Mouse (Mus musculus) limb, embryonic 12.5 days (tissue): ENCODE measurements around the gene Pole3. TPM values are rescaled to one million over a fixed set of nuclear protein-coding genes. Genes with fewer than 3 reads are reported as not detected.
A peak's percentile ranks its signal among the peaks of the same experiment; 100 is the strongest.
"Not testable (repeated sequence)": the region's sequence is repeated elsewhere in the genome, so short reads cannot be mapped to it uniquely, and the experiment has no call there.

ENCODE experiments used
- ATAC-seq: fragments of 200-750 bp; cut with Nextera tagmentation; 2 replicates; pipeline ENCODE4 v1.8.0; 2017; ENCODE audit warnings: low read depth, moderate TSS enrichment; ENCODE audit not compliant: insufficient number of reproducible peaks, insufficient read depth, low FRiP score, low TSS enrichment
- H3K27ac ChIP-seq: fragments of 300-500 bp; sonication (generic); 2 replicates; pipeline ENCODE4 v1.5.1; 2016; ENCODE audit warnings: mild to moderate bottlenecking, moderate library complexity
- H3K27me3 ChIP-seq: fragments of 300-500 bp; sonication (generic); 2 replicates; pipeline ENCODE4 v1.6.1; 2016; ENCODE audit warnings: mild to moderate bottlenecking, moderate library complexity
- H3K36me3 ChIP-seq: fragments of 300-500 bp; sonication (generic); 2 replicates; pipeline ENCODE4 v1.6.1; 2016; ENCODE audit warnings: mild to moderate bottlenecking, moderate library complexity
- H3K4me1 ChIP-seq: fragments of 300-500 bp; sonication (generic); replicated peaks from 2 replicates; pipeline ENCODE4 v1.6.1; 2016
- H3K4me2 ChIP-seq: fragments of 300-500 bp; sonication (generic); 2 replicates; pipeline ENCODE4 v1.6.1; 2016; ENCODE audit warnings: mild to moderate bottlenecking, moderate library complexity
- H3K4me3 ChIP-seq: fragments of 300-500 bp; sonication (generic); replicated peaks from 2 replicates; pipeline ENCODE4 v1.5.1; 2016; ENCODE audit warnings: mild to moderate bottlenecking
- H3K9ac ChIP-seq: fragments of 300-500 bp; sonication (generic); replicated peaks from 2 replicates; pipeline ENCODE4 v1.6.1; 2016; ENCODE audit warnings: mild to moderate bottlenecking, moderate library complexity
- H3K9me3 ChIP-seq: fragments of 300-500 bp; sonication (generic); 2 replicates; pipeline ENCODE4 v1.6.1; 2016; ENCODE audit warnings: mild to moderate bottlenecking, moderate library complexity
- WGBS: fragments of 180-500 bp; shearing (Covaris S2); methylation state at CpG from one replicate; pipeline ENCODE4 v1.1.7; 2016; 5-methylcytosine and 5-hydroxymethylcytosine counted together
- polyA plus RNA-seq: library from polyadenylated mRNA; unstranded; fragments of >200 nt; fragmentation: Nextera tagmentation; extraction: Ambion mirVana; gene quantifications from 2 replicates; pipeline ENCODE4 v1.2.1, GENCODE M21; 2016

Pole3 gene
- polyA plus RNA-seq, 1 experiment from 2014 or later: 96.9 TPM

DNA sequence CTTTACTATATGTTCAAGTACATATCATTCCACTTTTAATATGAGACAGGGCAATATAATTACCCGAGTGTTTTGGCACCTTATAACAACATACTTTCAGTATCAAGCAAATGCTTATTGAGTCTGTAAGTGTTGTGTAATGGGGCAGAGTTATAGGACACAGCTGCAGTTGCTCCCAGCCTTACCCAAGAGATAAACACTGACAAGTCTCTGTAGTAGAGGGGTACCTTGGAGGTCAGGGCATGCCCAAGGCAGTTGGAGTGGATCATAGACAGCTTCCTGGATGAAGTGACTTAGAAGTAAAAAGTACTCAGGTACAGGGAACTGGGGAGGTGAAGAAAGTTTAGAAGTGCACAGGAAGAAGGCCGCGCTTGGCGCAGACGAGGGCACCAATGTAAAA is 37.7 kb downstream of the Pole3 start:
- Histone ChIP-seq H3K27me3 (peaks cover 5% of the 10 kb centered on the region; the same call in 1 of the 2 replicates), H3K9me3 (no peaks in the 10 kb centered on the region), H3K36me3 (no peaks in the 10 kb centered on the region), H3K4me1 (no peaks in the 10 kb centered on the region), H3K9ac (no peak overlapping the region), H3K4me2 (no peak overlapping the region), H3K27ac (no peak overlapping the region), H3K4me3 (no peak overlapping the region)
- ATAC-seq: no peak
- 89% methylated on average over 5 of the region's 5 CpGs for WGBS

DNA sequence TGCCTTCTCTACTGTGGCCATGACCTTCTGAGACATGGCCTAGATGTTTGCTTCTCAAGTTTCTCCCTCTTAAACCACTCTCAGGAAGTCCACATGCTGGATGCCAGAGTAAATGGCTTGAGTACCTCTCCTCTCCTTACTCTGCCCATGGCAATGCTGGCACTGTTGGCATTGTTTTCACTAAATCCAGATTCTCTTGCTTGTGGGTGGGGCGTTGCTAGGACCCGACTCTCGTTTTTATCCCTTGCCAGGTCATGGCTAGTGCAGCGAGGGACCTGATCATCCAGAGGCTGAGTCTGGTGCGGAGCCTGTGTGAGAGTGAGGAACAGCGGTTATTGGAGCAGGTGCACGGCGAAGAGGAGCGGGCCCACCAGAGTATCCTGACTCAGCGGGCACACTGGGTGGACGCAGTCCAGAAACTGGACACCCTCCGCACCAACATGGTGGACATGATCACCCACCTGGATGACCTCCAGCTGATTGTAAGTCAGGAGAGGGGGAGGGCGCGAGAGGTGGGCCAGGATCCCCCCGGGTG is 38.6 kb downstream of the Pole3 start:
- Histone ChIP-seq H3K9ac (no peak overlapping the region), H3K4me3 (no peak overlapping the region), H3K4me2 (no peak overlapping the region), H3K9me3 (no peaks in the 10 kb centered on the region), H3K27ac (no peak overlapping the region), H3K27me3 (peaks cover 14% of the 10 kb centered on the region), H3K4me1 (no peaks in the 10 kb centered on the region), H3K36me3 (no peaks in the 10 kb centered on the region)
- ATAC-seq: no peak
- WGBS: 91% methylated on average over 15 of the region's 15 CpGs

DNA sequence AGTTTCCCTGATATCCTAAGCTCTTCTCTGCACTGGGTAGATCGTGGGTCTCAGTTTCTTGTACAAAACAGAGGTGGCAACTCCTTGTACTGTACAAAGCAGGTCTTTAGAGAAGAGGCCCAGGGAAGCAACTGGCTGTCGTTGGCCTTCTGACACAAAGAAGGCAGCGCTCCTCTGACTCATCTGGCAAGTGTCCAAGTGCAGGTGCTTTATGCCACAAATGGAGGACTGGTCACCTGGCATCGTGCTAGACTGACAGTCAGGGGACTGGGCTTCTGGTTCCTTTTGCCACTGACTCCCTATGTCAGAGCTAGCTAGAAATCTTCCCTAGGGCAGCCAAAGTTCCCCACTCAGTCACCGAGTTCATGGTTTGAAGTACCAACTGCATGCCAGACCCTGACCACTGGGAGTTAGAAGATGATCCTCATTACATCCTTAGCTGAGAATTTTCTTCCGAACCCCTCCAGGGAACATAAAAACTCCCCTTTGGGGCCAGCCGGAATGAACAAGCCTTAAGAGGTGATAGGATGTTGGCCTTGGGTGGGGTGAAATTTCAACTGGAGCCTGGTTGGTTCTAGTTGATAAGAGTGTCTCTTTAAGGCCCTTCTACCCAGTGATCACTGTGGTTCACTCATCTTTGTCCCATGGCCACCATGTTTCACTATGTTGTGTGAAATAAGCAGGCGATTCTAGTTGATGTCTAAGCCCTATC is 39.3 kb downstream of the Pole3 start:
- no peak overlapping the region for H3K4me2 ChIP-seq
- no peaks in the 10 kb centered on the region for H3K36me3 ChIP-seq
- H3K4me3 ChIP-seq: no peak overlapping the region
- no peaks in the 10 kb centered on the region for H3K9me3 ChIP-seq
- H3K4me1 ChIP-seq: 0 out of 2 replicates have a peak, but pooled peaks cover 2% of the 10 kb centered on the region
- no peak overlapping the region for H3K27ac ChIP-seq
- H3K27me3 ChIP-seq: peaks cover 20% of the 10 kb centered on the region
- 86% methylated on average over 8 of the region's 8 CpGs for WGBS
- ATAC-seq: no peak
- no peak overlapping the region for H3K9ac ChIP-seq

DNA sequence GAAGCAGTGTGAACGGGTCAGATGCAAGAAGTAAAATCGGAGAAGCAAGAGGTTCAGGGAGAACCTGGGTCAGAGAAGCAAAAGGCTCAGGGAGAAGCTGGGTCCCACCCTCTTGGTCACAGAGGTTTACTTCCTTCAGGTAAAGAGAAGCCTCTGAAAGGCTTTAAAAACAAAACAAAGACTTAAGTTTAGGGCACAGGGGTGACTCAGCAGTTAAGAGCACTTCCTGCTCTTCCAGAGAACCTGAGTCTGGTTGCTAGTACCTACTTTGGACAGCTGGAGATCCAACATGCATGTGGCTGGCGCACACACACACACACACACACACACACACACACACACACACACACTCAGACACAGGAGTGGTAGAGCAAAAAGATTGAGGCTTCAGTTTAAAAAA is 39.9 kb downstream of the Pole3 start:
- Histone ChIP-seq H3K27ac (no peak overlapping the region), H3K36me3 (no peaks in the 10 kb centered on the region), H3K9ac (no peak overlapping the region), H3K4me1 (peaks cover 4% of the 10 kb centered on the region), H3K4me3 (no peak overlapping the region), H3K27me3 (peaks cover 27% of the 10 kb centered on the region), H3K9me3 (no peaks in the 10 kb centered on the region), H3K4me2 (no peak overlapping the region)
- no peak for ATAC-seq
- 70% methylated on average over 3 of the region's 3 CpGs for WGBS

DNA sequence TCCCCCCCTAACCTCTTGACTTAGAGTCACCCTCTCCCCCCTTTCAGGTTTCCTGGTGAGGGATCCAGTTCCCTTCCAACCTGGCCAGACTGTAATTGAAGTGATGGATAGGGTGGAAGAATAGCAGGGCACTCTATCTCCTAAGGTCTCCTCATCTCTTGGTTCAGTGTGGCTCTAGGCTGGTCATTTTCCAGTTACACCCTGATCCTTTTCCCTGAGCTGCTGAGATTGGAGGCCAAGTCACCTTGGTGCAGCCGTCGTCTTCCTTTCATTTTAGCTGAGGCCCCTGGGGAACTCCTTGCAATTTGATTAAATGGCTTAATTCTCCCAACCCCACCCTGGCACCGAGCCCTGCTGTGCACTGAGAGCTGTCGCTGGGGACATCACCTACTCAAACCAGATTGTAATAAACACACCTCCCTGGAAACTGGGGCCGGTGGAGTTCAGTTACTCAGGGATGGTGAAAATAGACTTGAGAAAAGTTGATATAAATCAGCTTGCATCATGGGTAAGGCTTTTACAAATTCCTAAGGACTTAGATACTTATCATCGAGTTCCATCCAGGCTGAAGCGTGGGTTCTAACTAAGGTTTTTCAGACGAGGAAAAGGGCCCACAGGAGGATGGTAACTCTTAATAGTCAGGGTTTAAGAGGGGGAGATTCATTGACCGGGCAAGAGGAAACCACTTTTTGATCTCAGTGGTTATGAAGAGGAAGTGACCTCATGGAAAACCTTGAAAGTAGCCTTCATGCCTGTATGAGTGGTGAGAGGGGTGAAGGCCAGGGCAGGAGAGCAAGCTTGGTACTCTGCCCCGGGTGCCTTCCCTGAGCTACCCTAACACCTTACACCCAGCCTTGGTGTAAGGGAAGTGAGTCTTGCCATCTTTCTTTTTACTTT is 43.9 kb downstream of the Pole3 start:
- no peaks in the 10 kb centered on the region for H3K36me3 ChIP-seq
- 53% methylated on average over 10 of the region's 10 CpGs for WGBS
- H3K27me3 ChIP-seq: peaks cover 42% of the 10 kb centered on the region
- H3K4me1 ChIP-seq: peaks cover 12% of the 10 kb centered on the region
- H3K9me3 ChIP-seq: no peaks in the 10 kb centered on the region
- no peak for ATAC-seq
- H3K9ac ChIP-seq: no peak overlapping the region
- H3K27ac ChIP-seq: no peak overlapping the region
- peak overlapping the region; percentile 83; the same call in 1 of the 2 replicates for H3K4me2 ChIP-seq
- H3K4me3 ChIP-seq: no peak overlapping the region

DNA sequence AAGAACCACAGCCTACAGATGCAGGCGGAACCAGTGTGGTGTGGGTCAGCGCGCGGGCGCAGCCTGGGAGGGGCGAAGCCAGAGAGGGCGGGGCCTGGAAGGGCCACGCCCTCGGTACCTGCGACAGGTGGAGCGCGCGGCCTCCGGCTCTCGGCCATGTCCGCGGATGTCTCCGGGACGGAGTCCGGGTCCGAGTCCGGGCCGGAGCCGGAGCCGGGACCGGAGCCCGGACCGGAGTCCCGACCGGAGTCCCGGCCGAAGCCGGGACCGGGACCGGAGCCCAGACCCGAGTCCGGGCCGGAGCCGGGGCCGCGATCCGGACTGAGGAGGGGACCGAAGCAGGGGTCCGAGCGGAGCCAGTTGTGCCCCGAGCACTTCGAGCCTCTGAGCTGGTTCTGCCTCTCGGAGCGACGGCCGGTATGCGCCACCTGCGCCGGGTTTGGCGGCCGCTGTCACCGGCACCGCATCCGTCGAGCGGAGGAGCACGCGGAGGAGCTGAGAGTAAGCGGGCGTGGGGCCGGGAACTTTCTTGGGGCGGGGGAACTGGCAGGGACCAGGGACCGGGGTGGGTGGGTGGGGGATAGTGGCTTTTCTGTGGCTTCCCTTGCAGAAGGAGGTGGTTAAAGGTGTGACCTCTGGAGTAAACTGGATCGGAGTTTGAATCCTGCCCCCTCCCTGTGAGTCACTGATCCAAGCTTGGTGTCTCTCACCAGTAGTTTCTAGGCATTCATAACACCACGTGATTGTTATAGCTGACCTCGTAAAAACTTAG is 44.7 kb downstream of the Pole3 start, which contains the start of gene Bspry:
Gene Bspry (plus strand): TSS at position 117 of the 772 bp plus-strand sequence.
- no peak within 1 kb of the TSS for H3K27ac ChIP-seq
- WGBS: 2% methylated on average over 69 of the region's 71 CpGs
- peaks cover 12% of the 10 kb centered on the region for H3K4me1 ChIP-seq
- H3K4me2 ChIP-seq: peak within 1 kb of the TSS; percentile 83
- H3K9ac ChIP-seq: peak within 1 kb of the TSS; percentile 34; the same call in 1 of the 2 replicates
- peaks cover 42% of the 10 kb centered on the region for H3K27me3 ChIP-seq
- ATAC-seq: peak; percentile 42; the same call in 1 of the 2 replicates
- no peaks in the 10 kb centered on the region for H3K9me3 ChIP-seq
- peak within 1 kb of the TSS; percentile 48 for H3K4me3 ChIP-seq
- no peaks in the 10 kb centered on the region for H3K36me3 ChIP-seq

DNA sequence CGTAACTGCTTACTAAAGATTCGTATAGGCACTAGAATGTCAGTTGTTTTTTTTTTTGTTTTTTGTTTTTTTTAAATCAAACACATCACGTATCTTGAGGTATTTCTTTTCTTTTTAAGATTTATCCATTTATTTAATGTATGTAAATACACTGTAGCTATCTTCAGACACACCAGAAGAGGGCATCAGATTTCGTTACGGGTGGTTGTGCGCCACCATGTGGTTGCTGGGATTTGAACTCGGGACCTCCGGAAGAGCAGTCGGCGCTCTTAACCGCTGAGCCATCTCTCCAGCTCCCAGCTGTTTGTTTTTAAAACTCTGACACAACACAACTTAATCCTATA is 45.3 kb downstream of the Pole3 start:
- H3K9me3 ChIP-seq, ATAC-seq, H3K36me3 ChIP-seq, H3K27ac ChIP-seq, H3K9ac ChIP-seq: not testable (repeated sequence)
- Histone ChIP-seq H3K4me1 (peaks cover 12% of the 10 kb centered on the region), H3K4me2 (peak overlapping the region; percentile 83), H3K4me3 (peak overlapping the region; percentile 48), H3K27me3 (peaks cover 42% of the 10 kb centered on the region)
- 14% methylated on average over 11 of the region's 11 CpGs for WGBS

DNA sequence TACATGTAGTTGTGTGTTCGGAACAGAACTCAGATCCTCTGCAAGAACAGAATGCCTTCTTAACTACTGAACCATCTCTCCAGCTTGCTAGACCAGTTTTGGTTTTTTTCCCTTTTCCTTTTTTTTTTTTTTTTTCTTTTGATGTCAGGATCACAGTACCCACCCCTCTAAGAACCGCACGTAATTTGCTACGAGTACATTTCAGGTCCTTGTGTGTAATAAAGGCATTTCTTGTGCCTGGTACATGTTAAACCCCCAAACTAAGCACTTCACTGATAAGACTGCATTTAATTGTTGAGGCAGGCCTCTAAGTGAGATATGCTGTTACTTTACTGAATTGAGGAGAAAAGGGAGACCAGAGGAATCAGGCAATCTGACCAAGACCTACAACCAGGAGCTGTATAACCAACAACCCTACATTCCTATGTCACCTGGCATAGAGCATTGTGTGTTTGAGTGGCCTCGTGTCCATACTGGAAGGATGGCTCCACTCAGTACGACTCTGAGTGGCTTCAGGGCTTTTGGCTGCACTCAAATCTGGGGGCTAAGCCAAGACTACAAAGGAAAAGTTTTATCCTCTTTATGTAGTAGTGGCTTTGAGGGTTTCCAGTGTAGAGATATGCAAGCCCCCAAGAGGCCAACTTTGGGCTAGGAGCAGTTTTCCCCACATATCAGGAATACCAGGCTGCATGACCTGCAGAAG is 47.2 kb downstream of the Pole3 start:
- H3K4me3 ChIP-seq: no peak overlapping the region
- H3K9me3 ChIP-seq: no peaks in the 10 kb centered on the region
- H3K36me3 ChIP-seq: no peaks in the 10 kb centered on the region
- H3K4me2 ChIP-seq: no peak overlapping the region
- H3K9ac ChIP-seq: no peak overlapping the region
- peaks cover 42% of the 10 kb centered on the region for H3K27me3 ChIP-seq
- ATAC-seq: no peak
- WGBS: 80% methylated on average over 6 of the region's 6 CpGs
- no peak overlapping the region for H3K27ac ChIP-seq
- peaks cover 12% of the 10 kb centered on the region for H3K4me1 ChIP-seq

DNA sequence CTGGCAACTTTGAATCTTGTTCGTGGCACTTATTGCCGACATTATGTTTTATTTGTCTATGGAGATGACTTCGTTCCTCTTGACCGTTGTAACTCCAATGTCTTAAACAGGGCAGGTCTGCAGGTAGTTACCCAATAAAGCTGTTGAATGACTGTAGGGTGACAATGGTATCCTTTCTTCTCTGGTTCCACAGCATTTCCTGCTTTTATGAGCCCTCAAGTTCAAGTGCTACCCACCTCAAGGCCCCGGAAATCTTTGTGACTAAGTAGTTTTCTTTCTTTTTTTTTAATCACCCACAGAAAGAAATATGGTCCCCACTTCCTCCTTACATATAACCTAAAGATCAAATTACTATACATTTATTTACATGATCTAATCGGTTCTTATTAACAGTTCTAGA is 49.1 kb downstream of the Pole3 start:
- Histone ChIP-seq H3K27me3 (peaks cover 23% of the 10 kb centered on the region), H3K9me3 (no peaks in the 10 kb centered on the region), H3K4me3 (no peak overlapping the region), H3K36me3 (no peaks in the 10 kb centered on the region), H3K4me1 (peaks cover 11% of the 10 kb centered on the region), H3K4me2 (no peak overlapping the region), H3K9ac (no peak overlapping the region), H3K27ac (no peak overlapping the region)
- 83% methylated on average over 6 of the region's 6 CpGs for WGBS
- no peak for ATAC-seq

DNA sequence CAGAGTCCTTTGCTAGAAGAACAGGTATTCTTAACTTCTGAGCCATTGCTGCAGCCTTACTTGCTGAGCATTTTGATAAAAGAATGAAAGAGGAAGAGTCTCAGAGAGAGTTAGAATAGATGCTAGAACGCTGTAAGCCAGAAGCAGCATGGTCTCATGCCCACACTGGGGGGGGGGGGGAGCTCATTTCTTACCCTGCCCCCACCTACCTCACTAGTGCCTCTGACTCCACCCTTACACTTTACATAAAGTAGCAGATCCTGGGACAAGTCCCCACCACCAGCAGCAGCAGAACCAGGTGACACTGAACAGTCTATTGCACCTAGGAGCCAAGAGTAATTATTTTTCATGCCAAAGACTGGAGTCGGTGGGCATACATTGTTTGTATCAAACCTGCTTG is 49.7 kb downstream of the Pole3 start:
- Histone ChIP-seq H3K9me3 (no peaks in the 10 kb centered on the region), H3K9ac (no peak overlapping the region), H3K27me3 (peaks cover 17% of the 10 kb centered on the region), H3K4me1 (peaks cover 10% of the 10 kb centered on the region), H3K4me2 (no peak overlapping the region), H3K27ac (no peak overlapping the region), H3K4me3 (no peak overlapping the region), H3K36me3 (no peaks in the 10 kb centered on the region)
- no peak for ATAC-seq
- WGBS: 89% methylated on average over 2 of the region's 2 CpGs
